Comparison of ENCODE assay signal across 22 mouse cellular contexts in genomic region chr15:97728394-97728793, GRCm38 (mm10). TPM values are rescaled to one million over a fixed set of nuclear protein-coding genes. Genes with fewer than 3 reads are reported as not detected.
DNase-seq lines count a peak whose midpoint lies in the region; ATAC-seq and TF ChIP-seq lines count a peak whose summit lies in the region.
"Had no signal": no experiment of that assay in that cellular context is flagged by ENCODE, and none has a peak within 500 bp of the region (broad histone marks: within the 10 kb centered on the region; RNA-seq: fewer than 3 reads in every experiment).

No protein-coding gene starts in this region.

- intact Hi-C loops in gastrocnemius, adult 2 months (cut with DNase I): no loop called here

- no peak for TF ChIP-seq POLR2A in thymus, adult 2 months (IDR thresholded peaks at IDR 0.05; ENCODE audit: control insufficient read depth, extremely low read depth, insufficient read depth, low read length, poor library complexity)

- H3K4me2 ChIP-seq in heart, embryonic 15.5 days: no peak overlapping the region
- H3K4me2 ChIP-seq in liver, embryonic 12.5 days: no peak overlapping the region
- H3K4me2 ChIP-seq: forebrain, embryonic 13.5 days; hindbrain, embryonic 14.5 days; limb, embryonic 15.5 days; liver, embryonic 15.5 days; lung, embryonic 14.5 days had no signal

- no peak overlapping the region for H3K9ac ChIP-seq in heart, embryonic 15.5 days
- no peak overlapping the region for H3K9ac ChIP-seq in liver, embryonic 12.5 days
- H3K9ac ChIP-seq: forebrain, embryonic 13.5 days; hindbrain, embryonic 14.5 days; limb, embryonic 15.5 days; liver, embryonic 15.5 days; lung, embryonic 14.5 days had no signal

- TF ChIP-seq CTCF in gastrocnemius, adult 2 months (IDR thresholded peaks at IDR 0.05): no peak
- no peak for TF ChIP-seq CTCF in thymus, adult 2 months (IDR thresholded peaks at IDR 0.05; ENCODE audit: borderline replicate concordance, control insufficient read depth, extremely low read depth, insufficient read depth, low read length, poor library complexity)

- H3K36me3 ChIP-seq in heart, embryonic 15.5 days: no peaks in the 10 kb centered on the region
- H3K36me3 ChIP-seq in heart, embryonic 10.5 days: no peaks in the 10 kb centered on the region
- no peaks in the 10 kb centered on the region for H3K36me3 ChIP-seq in thymus, adult 2 months (ENCODE audit: control insufficient read depth, insufficient read depth, low read length)
- H3K36me3 ChIP-seq in liver, embryonic 12.5 days: no peaks in the 10 kb centered on the region
- H3K36me3 ChIP-seq: G1E; limb, embryonic 10.5 days; limb, embryonic 15.5 days; liver, embryonic 15.5 days had no signal

- H3K27me3 ChIP-seq in heart, embryonic 15.5 days: no peaks in the 10 kb centered on the region
- H3K27me3 ChIP-seq in heart, embryonic 10.5 days (ENCODE audit: insufficient read depth, poor library complexity, severe bottlenecking): peaks cover 14% of the 10 kb centered on the region; the same call in 1 of the 2 replicates
- H3K27me3 ChIP-seq in thymus, adult 2 months (ENCODE audit: control insufficient read depth, insufficient read depth, low read length): no peaks in the 10 kb centered on the region
- H3K27me3 ChIP-seq in liver, embryonic 12.5 days (replicated peaks): peaks cover 24% of the 10 kb centered on the region
- H3K27me3 ChIP-seq: forebrain, embryonic 13.5 days; limb, embryonic 15.5 days had no signal

- ATAC-seq in heart, embryonic 15.5 days (replicated peaks; ENCODE audit: insufficient number of reproducible peaks, insufficient read depth, low FRiP score, low read depth): 0 out of 2 replicates have a peak, but pooled peaks have one; percentile 51
- no peak for ATAC-seq in liver, embryonic 12.5 days
- ATAC-seq: forebrain, embryonic 13.5 days; intestine, postnatal 0 days had no signal

- peaks cover 6% of the 10 kb centered on the region; the same call in 1 of the 2 replicates for H3K4me1 ChIP-seq in heart, embryonic 15.5 days (replicated peaks)
- peaks cover 8% of the 10 kb centered on the region for H3K4me1 ChIP-seq in heart, embryonic 10.5 days
- H3K4me1 ChIP-seq in thymus, adult 2 months (replicated peaks; ENCODE audit: control insufficient read depth, insufficient read depth, low read length): peaks cover 88% of the 10 kb centered on the region
- no peaks in the 10 kb centered on the region for H3K4me1 ChIP-seq in liver, embryonic 12.5 days
- H3K4me1 ChIP-seq: forebrain, embryonic 13.5 days; limb, embryonic 10.5 days; liver, embryonic 15.5 days had no signal

- H3K9me3 ChIP-seq in heart, embryonic 15.5 days (replicated peaks): no peaks in the 10 kb centered on the region; the same call in 1 of the 2 replicates
- no peaks in the 10 kb centered on the region for H3K9me3 ChIP-seq in heart, embryonic 10.5 days
- 0 out of 2 replicates have a peak, but pooled peaks cover 1% of the 10 kb centered on the region for H3K9me3 ChIP-seq in liver, embryonic 12.5 days (replicated peaks)
- H3K9me3 ChIP-seq: forebrain, embryonic 13.5 days; G1E; limb, embryonic 10.5 days; limb, embryonic 15.5 days; liver, embryonic 15.5 days had no signal

- WGBS in heart, embryonic 15.5 days: 60% methylated on average over 11 of the region's 11 CpGs
- 78% methylated on average over 11 of the region's 11 CpGs for WGBS in heart, embryonic 10.5 days
- WGBS in thymus, adult 2 months: 77% methylated on average over 11 of the region's 11 CpGs
- WGBS in liver, embryonic 12.5 days (ENCODE audit: insufficient replicate concordance): 73% methylated on average over 11 of the region's 11 CpGs

- no peak overlapping the region for H3K4me3 ChIP-seq in gastrocnemius, adult 2 months
- no peak overlapping the region for H3K4me3 ChIP-seq in heart, embryonic 15.5 days
- H3K4me3 ChIP-seq in heart, embryonic 10.5 days: no peak overlapping the region
- no peak overlapping the region for H3K4me3 ChIP-seq in thymus, adult 2 months (ENCODE audit: control insufficient read depth, insufficient read depth, low read length)
- H3K4me3 ChIP-seq in liver, embryonic 12.5 days: no peak overlapping the region
- H3K4me3 ChIP-seq: forebrain, embryonic 13.5 days; limb, embryonic 10.5 days; limb, embryonic 15.5 days; liver, embryonic 15.5 days had no signal

- DNase-seq in gastrocnemius, adult 2 months: no peak
- no peak for DNase-seq in gastrocnemius, adult 8-10 months (ENCODE audit: low spot score in 2 of 2)
- DNase-seq in heart, embryonic 10.5 days (ENCODE audit: low spot score): no peak
- no peak for DNase-seq in thymus, adult 2 months
- DNase-seq in thymus, postnatal 10 days (ENCODE audit: low spot score in 2 of 2): no peak
- peak; percentile 34 for DNase-seq in testis, postnatal 14 days (ENCODE audit: low spot score)
- DNase-seq: cerebellum, postnatal 36 days; gastrocnemius, postnatal 25 days; lung, embryonic 14.5 days; lung, postnatal 14 days; midbrain, embryonic 14.5 days had no signal

- peak overlapping the region; percentile 77 for H3K27ac ChIP-seq in gastrocnemius, adult 2 months
- H3K27ac ChIP-seq in heart, embryonic 15.5 days: 0 out of 2 replicates have a peak overlapping the region, but pooled peaks have one; percentile 1
- no peak overlapping the region for H3K27ac ChIP-seq in heart, embryonic 10.5 days
- peak overlapping the region; percentile 95 for H3K27ac ChIP-seq in thymus, adult 2 months (ENCODE audit: control insufficient read depth, insufficient read depth, low read length)
- no peak overlapping the region for H3K27ac ChIP-seq in liver, embryonic 12.5 days
- H3K27ac ChIP-seq: forebrain, embryonic 13.5 days; hindbrain, embryonic 14.5 days; limb, embryonic 10.5 days; limb, embryonic 15.5 days; liver, embryonic 15.5 days had no signal

RNA-seq across cellular contexts. Expression of gene Endou, which starts 2.7 kb away (rescaled TPM):
- total RNA-seq in gastrocnemius, adult 2 months (2021): under 1 TPM; 0.13 to 0.22 TPM
- under 1 TPM; 0.19 to 0.49 (median 0.31) TPM for total RNA-seq in gastrocnemius, adult 8-10 months (2022)
- polyA plus RNA-seq in heart, embryonic 15.5 days (2015; fragmentation: Nextera tagmentation; extraction: Ambion mirVana): 0.86 and 3.5 TPM in 2 replicates
- 0.11 and 0.18 TPM in 2 replicates for polyA plus RNA-seq in heart, embryonic 10.5 days (2016; fragmentation: Nextera tagmentation; extraction: Ambion mirVana)
- 276 and 294 TPM in 2 replicates for polyA plus RNA-seq in thymus, adult 2 months (2012; rRNA removed)
- not detected in 2 replicates for polyA plus RNA-seq in liver, embryonic 12.5 days (2016; fragmentation: Nextera tagmentation; extraction: Ambion mirVana)
- polyA plus RNA-seq: embryonic facial prominence, embryonic 11.5 days; G1E; lung, embryonic 14.5 days; neural tube, embryonic 14.5 days had no signal

RNA-seq across cellular contexts. Expression of gene Rpap3, which starts 22.8 kb away (rescaled TPM):
- 10 to 100 TPM; 11.4 to 13.3 TPM for total RNA-seq in gastrocnemius, adult 2 months (2021)
- 10 to 100 TPM; 12.5 to 13.9 (median 12.8) TPM for total RNA-seq in gastrocnemius, adult 8-10 months (2022)
- 16.8 and 18.7 TPM in 2 replicates for polyA plus RNA-seq in heart, embryonic 15.5 days (2015; fragmentation: Nextera tagmentation; extraction: Ambion mirVana)
- 24.0 and 27.1 TPM in 2 replicates for polyA plus RNA-seq in heart, embryonic 10.5 days (2016; fragmentation: Nextera tagmentation; extraction: Ambion mirVana)
- 5.6 and 6.0 TPM in 2 replicates for polyA plus RNA-seq in thymus, adult 2 months (2012; rRNA removed)
- 19.5 and 20.0 TPM in 2 replicates for polyA plus RNA-seq in liver, embryonic 12.5 days (2016; fragmentation: Nextera tagmentation; extraction: Ambion mirVana)

RNA-seq across cellular contexts. Expression of gene Rapgef3, which starts 39.4 kb away (rescaled TPM):
- 10 to 100 TPM in 1 of 2 experiments, 1 to 10 TPM in 1; 9.8 to 13.6 TPM for total RNA-seq in gastrocnemius, adult 2 months (2021)
- 1 to 10 TPM; 5.1 to 6.3 (median 5.5) TPM for total RNA-seq in gastrocnemius, adult 8-10 months (2022)
- 20.0 and 24.0 TPM in 2 replicates for polyA plus RNA-seq in heart, embryonic 15.5 days (2015; fragmentation: Nextera tagmentation; extraction: Ambion mirVana)
- polyA plus RNA-seq in heart, embryonic 10.5 days (2016; fragmentation: Nextera tagmentation; extraction: Ambion mirVana): 10.2 and 13.4 TPM in 2 replicates
- polyA plus RNA-seq in thymus, adult 2 months (2012; rRNA removed): 276 and 278 TPM in 2 replicates
- polyA plus RNA-seq in liver, embryonic 12.5 days (2016; fragmentation: Nextera tagmentation; extraction: Ambion mirVana): 3.5 and 3.9 TPM in 2 replicates

RNA-seq across cellular contexts. Expression of gene Slc48a1, which starts 49.9 kb away (rescaled TPM):
- total RNA-seq in gastrocnemius, adult 2 months (2021): 10 to 100 TPM; 44.5 to 47.1 TPM
- total RNA-seq in gastrocnemius, adult 8-10 months (2022): 10 to 100 TPM; 40.0 to 52.7 (median 47.3) TPM
- 64.3 and 76.8 TPM in 2 replicates for polyA plus RNA-seq in heart, embryonic 15.5 days (2015; fragmentation: Nextera tagmentation; extraction: Ambion mirVana)
- 32.1 and 41.1 TPM in 2 replicates for polyA plus RNA-seq in heart, embryonic 10.5 days (2016; fragmentation: Nextera tagmentation; extraction: Ambion mirVana)
- 62.1 and 62.8 TPM in 2 replicates for polyA plus RNA-seq in thymus, adult 2 months (2012; rRNA removed)
- polyA plus RNA-seq in liver, embryonic 12.5 days (2016; fragmentation: Nextera tagmentation; extraction: Ambion mirVana): 83.8 and 88.7 TPM in 2 replicates

Comparison
In these comparisons a context has a peak if more than half of its experiments do, and no peak if none do; other contexts are left out.
1. H3K27ac ChIP-seq: peak in gastrocnemius, adult 2 months (single experiment), heart, embryonic 15.5 days (single experiment) and thymus, adult 2 months (single experiment); none in heart, embryonic 10.5 days (single experiment) and liver, embryonic 12.5 days (single experiment).
2. RNA of gene Endou, which starts 2.7 kb away (polyA plus RNA-seq): 276 to 294 TPM in thymus, adult 2 months; 0.86 to 3.5 TPM in heart, embryonic 15.5 days, 0.11 to 0.18 TPM in heart, embryonic 10.5 days and not detected in liver, embryonic 12.5 days; every median in the first group is over 10 times any median in the second.
3. RNA of gene Rapgef3, which starts 39.4 kb away (polyA plus RNA-seq): 276 to 278 TPM in thymus, adult 2 months; 20.0 to 24.0 TPM in heart, embryonic 15.5 days, 10.2 to 13.4 TPM in heart, embryonic 10.5 days and 3.5 to 3.9 TPM in liver, embryonic 12.5 days; every median in the first group is over 10 times any median in the second.